Mouse (Mus musculus) forebrain, embryonic 13.5 days (tissue): ENCODE data around the gene Pdxk. TPM values are rescaled to one million over a fixed set of nuclear protein-coding genes. Genes with fewer than 3 reads are reported as not detected.

Experiments
- ATAC-seq: fragments of 200-750 bp; cut with Nextera tagmentation; 2 replicates; pipeline ENCODE4 v1.8.0; 2017
- H3K27ac ChIP-seq: fragments of 300-500 bp; sonication (generic); 2 replicates; pipeline ENCODE4 v1.5.1; 2015; ENCODE audit warnings: inconsistent platforms, mild to moderate bottlenecking, moderate library complexity
- H3K27me3 ChIP-seq: fragments of 300-500 bp; sonication (generic); 2 replicates; pipeline ENCODE4 v1.6.1; 2015; ENCODE audit warnings: mild to moderate bottlenecking, inconsistent platforms
- H3K36me3 ChIP-seq: fragments of 300-500 bp; sonication (generic); 2 replicates; pipeline ENCODE4 v1.6.1; 2015; ENCODE audit warnings: mild to moderate bottlenecking, inconsistent platforms; ENCODE audit not compliant: poor library complexity, severe bottlenecking
- H3K4me1 ChIP-seq: fragments of 300-500 bp; sonication (generic); 2 replicates; pipeline ENCODE4 v1.6.1; 2015; ENCODE audit warnings: inconsistent platforms
- H3K4me2 ChIP-seq: fragments of 300-500 bp; sonication (generic); 2 replicates; pipeline ENCODE4 v1.6.1; 2015; ENCODE audit warnings: inconsistent platforms, mild to moderate bottlenecking, moderate library complexity
- H3K4me3 ChIP-seq: fragments of 300-500 bp; sonication (generic); 2 replicates; pipeline ENCODE4 v1.5.1; 2015; ENCODE audit warnings: mild to moderate bottlenecking, inconsistent platforms
- H3K9ac ChIP-seq: fragments of 300-500 bp; sonication (generic); 2 replicates; pipeline ENCODE4 v1.6.1; 2015; ENCODE audit warnings: mild to moderate bottlenecking, inconsistent platforms
- H3K9me3 ChIP-seq: fragments of 300-500 bp; sonication (generic); replicated peaks from 2 replicates; pipeline ENCODE4 v1.6.1; 2016; ENCODE audit warnings: inconsistent platforms
- WGBS: fragments of 180-500 bp; shearing (Covaris S2); methylation state at CpG from one replicate; pipeline ENCODE4 v1.1.7; 2015; 5-methylcytosine and 5-hydroxymethylcytosine counted together
- microRNA-seq: library from miRNA; unstranded; fragments of <30 nt; microRNA quantifications from one replicate; pipeline ENCODE4, GENCODE M21; 2016
- polyA plus RNA-seq: library from polyadenylated mRNA; unstranded; fragments of >200 nt; fragmentation: Nextera tagmentation; extraction: Ambion mirVana; gene quantifications from 2 replicates; pipeline ENCODE4 v1.2.1, GENCODE M21; 2015

The Pdxk gene
- polyA plus RNA-seq, 1 experiment from 2014 or later: 7.3 TPM

GRCm38 (mm10) chr10:78388216-78388980 is 76.4 kb downstream of the Pdxk start:
- no peaks in the 10 kb centered on the region for H3K9me3 ChIP-seq
- H3K9ac ChIP-seq: no peak overlapping the region
- 51% methylated on average over 20 of the region's 20 CpGs for WGBS

More at GRCm38 (mm10) chr10:78388216-78388980, 76.4 kb downstream of the Pdxk start:
- 0 out of 2 replicates have a peak, but pooled peaks cover 2% of the 10 kb centered on the region for H3K4me1 ChIP-seq
- no peak overlapping the region for H3K4me3 ChIP-seq
- H3K4me2 ChIP-seq: no peak overlapping the region
- peaks cover 40% of the 10 kb centered on the region for H3K27me3 ChIP-seq
- no peak for ATAC-seq
- no peaks in the 10 kb centered on the region for H3K36me3 ChIP-seq
- H3K27ac ChIP-seq: no peak overlapping the region

Small RNA genes lying within 50 kb of the gene (microRNA-seq; reads per million reads assigned to microRNA genes)
- gene Mir6410 (not detected), gene Mir6907 (0.80 reads per million), gene Mir6908 (not detected)

Other genes starting within 250 kb of the Pdxk start
- gene Trappc10, start 220.3 kb downstream of the Pdxk start, polyA plus RNA-seq: 16.8 and 18.9 TPM in 2 replicates
- 45.9 and 50.0 TPM in 2 replicates for gene Agpat3, start 112.5 kb downstream of the Pdxk start, polyA plus RNA-seq
- 354 and 366 TPM in 2 replicates for gene Rrp1, start 51.9 kb downstream of the Pdxk start, polyA plus RNA-seq
- 91.7 and 116 TPM in 2 replicates for gene Cstb, start 39.3 kb downstream of the Pdxk start, polyA plus RNA-seq
- not detected in 2 replicates for gene Olfr1358, start 52.5 kb upstream of the Pdxk start, polyA plus RNA-seq
- gene Ilvbl, start 109.4 kb upstream of the Pdxk start, polyA plus RNA-seq: 31.5 and 42.4 TPM in 2 replicates
- 4.6 and 5.2 TPM in 2 replicates for gene Syde1, start 127.0 kb upstream of the Pdxk start, polyA plus RNA-seq
- gene Olfr1357, start 153.1 kb upstream of the Pdxk start, polyA plus RNA-seq: not detected in 2 replicates